Mouse (Mus musculus) MEL (cell line): ENCODE results near the gene Eif2b4.
A peak's percentile ranks its signal among the peaks of the same experiment; 100 is the strongest.

Experiments
- CTCF ChIP-seq, 3 experiments: IDR thresholded peaks in 2 of 3; conservative IDR thresholded peaks in 1 of 3; 2 replicates each; pipeline ENCODE4 v1.5.1; 2011 to 2012; ENCODE audit warnings: low read length in 3 of 3, low read depth in 2 of 3, mild to moderate bottlenecking in 2 of 3, improper control_type of control experiment in 1 of 3, inconsistent platforms in 1 of 3, mixed read lengths in 1 of 3, moderate library complexity in 1 of 3; ENCODE audit not compliant: control insufficient read depth in 1 of 3, insufficient read depth in 1 of 3, poor library complexity in 1 of 3, severe bottlenecking in 1 of 3
- E2F4 ChIP-seq: IDR thresholded peaks from 2 replicates; pipeline ENCODE4 v1.6.1; 2011; ENCODE audit warnings: low read depth, low read length, improper control_type of control experiment, borderline replicate concordance
- KAT2A ChIP-seq: conservative IDR thresholded peaks from 2 replicates; pipeline ENCODE4 v1.6.1; 2012; ENCODE audit warnings: low read depth, low read length, improper control_type of control experiment, inconsistent platforms

DNA sequence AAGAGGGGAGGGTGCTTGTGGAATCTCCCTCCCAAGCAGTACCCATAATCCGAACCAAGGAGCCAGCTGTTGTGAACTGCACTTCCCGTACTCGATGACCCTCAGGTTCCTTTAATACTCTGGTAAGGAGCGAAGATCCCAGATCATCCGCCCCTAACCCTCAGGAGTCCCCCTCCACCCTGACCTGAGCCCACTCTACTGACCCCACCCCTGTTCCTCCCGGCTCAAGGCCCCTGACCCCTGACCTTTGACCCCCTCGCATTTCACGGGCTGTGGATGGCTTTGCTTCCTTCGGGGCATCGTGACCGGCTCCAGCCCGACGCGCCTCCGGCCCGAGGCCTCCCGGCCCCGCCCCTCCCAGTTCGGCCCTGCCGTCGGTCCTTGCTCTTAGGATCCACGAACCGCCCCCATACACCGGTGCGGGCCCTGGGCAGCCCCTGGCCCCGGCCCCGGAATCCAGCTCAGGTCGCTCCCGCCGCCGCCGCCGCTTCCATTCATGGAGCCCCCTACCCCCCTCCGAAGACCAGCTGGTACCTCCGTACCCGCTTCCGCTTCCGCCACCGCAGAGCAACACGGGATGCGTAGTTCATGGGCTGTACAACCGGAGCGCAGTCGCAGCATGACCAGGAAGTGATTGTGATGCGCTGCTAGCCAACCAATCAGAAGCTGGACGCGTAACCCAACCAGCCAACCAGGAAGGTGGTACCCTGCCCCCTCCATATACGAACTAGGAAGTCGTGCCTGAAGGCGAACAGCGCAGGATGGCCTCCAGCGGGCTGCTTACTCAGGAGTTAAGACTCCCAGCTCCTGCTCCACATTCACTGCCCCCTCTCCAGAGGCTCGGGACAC, 8.7 kb upstream of the Eif2b4 start, which contains the start of gene Zfp513:
- TF ChIP-seq CTCF (IDR thresholded peaks at IDR 0.05 in 2 of 3, conservative IDR thresholded peaks at IDR 0.05 in 1 of 3; ENCODE audit: control insufficient read depth in 1 of 3, insufficient read depth in 1 of 3, low read depth in 2 of 3, low read length in 3 of 3, poor library complexity in 1 of 3, severe bottlenecking in 1 of 3) (no peak), KAT2A (peak; percentile 98), E2F4 (no peak; the same call in 1 of the 2 replicates)
